Mouse (Mus musculus): ENCODE measurements around the gene Ctps. TPM values are rescaled to one million over a fixed set of nuclear protein-coding genes. Genes with fewer than 3 reads are reported as not detected.
"Not testable (repeated sequence)": the region's sequence is repeated elsewhere in the genome, so short reads cannot be mapped to it uniquely, and the experiment has no call there.

Ctps gene
- polyA plus RNA-seq, 2 experiments: 18.9 to 32.9 TPM

GRCm38 (mm10) chr4:120601774-120602173 is 31.7 kb upstream of the Ctps start:
- Histone ChIP-seq H3K4me3 (ENCODE audit: insufficient read depth in 1 of 2, low read depth in 2 of 2, low read length in 2 of 2) (no peak overlapping the region), H3K36me3 (replicated peaks; ENCODE audit: control insufficient read depth, insufficient read depth, low read depth) (no peaks in the 10 kb centered on the region), H3K4me1 (replicated peaks; ENCODE audit: control insufficient read depth in 2 of 2, insufficient read depth in 2 of 2, low read length in 1 of 2) (peaks cover 0 to 6% of the 10 kb centered on the region in 2 experiments), H3K9me3 (ENCODE audit: control insufficient read depth, low read length) (no peaks in the 10 kb centered on the region), H3K9ac (replicated peaks) (no peak overlapping the region), H3K27me3 (ENCODE audit: control insufficient read depth, insufficient read depth, low read length) (no peaks in the 10 kb centered on the region), H3K27ac (no peak overlapping the region), H3K4me2 (ENCODE audit: low read depth) (no peak overlapping the region)
- DNase-seq (ENCODE audit: low read depth in 3 of 3, low spot score in 3 of 3) (no peak), ATAC-seq (ENCODE audit: insufficient read depth) (no peak)
- TF ChIP-seq CTCF (IDR thresholded peaks at IDR 0.05; ENCODE audit: low read depth): no peak
- no peak for TF ChIP-seq EP300 (IDR thresholded peaks at IDR 0.05; ENCODE audit: low read depth)
- WGBS (ENCODE audit: insufficient replicate concordance): 75% methylated on average over 1 of the region's 1 CpGs

- Histone ChIP-seq H3K27ac (no peak overlapping the region), H3K9ac (replicated peaks) (no peak overlapping the region), H3K9me3 (ENCODE audit: control insufficient read depth, low read length) (no peaks in the 10 kb centered on the region), H3K4me1 (replicated peaks; ENCODE audit: control insufficient read depth in 2 of 2, insufficient read depth in 2 of 2, low read length in 1 of 2) (peaks cover 3 to 10% of the 10 kb centered on the region in 2 experiments), H3K4me2 (ENCODE audit: low read depth) (no peak overlapping the region), H3K36me3 (replicated peaks; ENCODE audit: control insufficient read depth, insufficient read depth, low read depth) (no peaks in the 10 kb centered on the region), H3K27me3 (ENCODE audit: control insufficient read depth, insufficient read depth, low read length) (no peaks in the 10 kb centered on the region), H3K4me3 (ENCODE audit: insufficient read depth in 1 of 2, low read depth in 2 of 2, low read length in 2 of 2) (no peak overlapping the region)
- DNase-seq (ENCODE audit: low read depth in 3 of 3, low spot score in 3 of 3): no peak
- WGBS (ENCODE audit: insufficient replicate concordance): 25% methylated on average over 2 of the region's 2 CpGs
- no peak for TF ChIP-seq EP300 (IDR thresholded peaks at IDR 0.05; ENCODE audit: low read depth)
- TF ChIP-seq CTCF (IDR thresholded peaks at IDR 0.05; ENCODE audit: low read depth): no peak
- ATAC-seq (ENCODE audit: insufficient read depth): 0 out of 2 replicates have a peak, but pooled peaks have one; percentile 31
These were observed 28.8 kb upstream of the Ctps start for GRCm38 (mm10) chr4:120598922-120599321.

GRCm38 (mm10) chr4:120596210-120596609 is 26.1 kb upstream of the Ctps start:
- not testable (repeated sequence) for H3K4me1 ChIP-seq (replicated peaks; ENCODE audit: control insufficient read depth in 2 of 2, insufficient read depth in 2 of 2, low read length in 1 of 2); H3K4me3 ChIP-seq (ENCODE audit: insufficient read depth in 1 of 2, low read depth in 2 of 2, low read length in 2 of 2); H3K9me3 ChIP-seq (ENCODE audit: control insufficient read depth, low read length); H3K27ac ChIP-seq; H3K36me3 ChIP-seq (replicated peaks; ENCODE audit: control insufficient read depth, insufficient read depth, low read depth); DNase-seq (ENCODE audit: low read depth in 3 of 3, low spot score in 3 of 3); H3K27me3 ChIP-seq (ENCODE audit: control insufficient read depth, insufficient read depth, low read length); H3K9ac ChIP-seq (replicated peaks); H3K4me2 ChIP-seq (ENCODE audit: low read depth)
- peak; percentile 55; the same call in 1 of the 2 replicates for ATAC-seq (ENCODE audit: insufficient read depth)
- WGBS (ENCODE audit: insufficient replicate concordance): 72% methylated on average over 1 of the region's 1 CpGs

- Histone ChIP-seq H3K36me3 (replicated peaks; ENCODE audit: control insufficient read depth, insufficient read depth, low read depth) (no peaks in the 10 kb centered on the region), H3K9me3 (ENCODE audit: control insufficient read depth, low read length) (no peaks in the 10 kb centered on the region), H3K9ac (replicated peaks) (no peak overlapping the region), H3K4me2 (ENCODE audit: low read depth) (no peak overlapping the region), H3K27ac (no peak overlapping the region), H3K4me1 (replicated peaks; ENCODE audit: control insufficient read depth in 2 of 2, insufficient read depth in 2 of 2, low read length in 1 of 2) (peaks cover 3 to 11% of the 10 kb centered on the region in 2 experiments), H3K4me3 (ENCODE audit: insufficient read depth in 1 of 2, low read depth in 2 of 2, low read length in 2 of 2) (no peak overlapping the region), H3K27me3 (ENCODE audit: control insufficient read depth, insufficient read depth, low read length) (no peaks in the 10 kb centered on the region; the same call in 1 of the 2 replicates)
- no peak for TF ChIP-seq EP300 (IDR thresholded peaks at IDR 0.05; ENCODE audit: low read depth)
- TF ChIP-seq CTCF (IDR thresholded peaks at IDR 0.05; ENCODE audit: low read depth): no peak
- 79% methylated on average over 4 of the region's 4 CpGs for WGBS (ENCODE audit: insufficient replicate concordance)
- ATAC-seq (ENCODE audit: insufficient read depth) (no peak), DNase-seq (ENCODE audit: low read depth in 3 of 3, low spot score in 3 of 3) (no peak)
These were observed 20.9 kb upstream of the Ctps start for GRCm38 (mm10) chr4:120590973-120591372.

- H3K9me3 ChIP-seq (ENCODE audit: control insufficient read depth, low read length): no peaks in the 10 kb centered on the region
- peak in 2 of 3 experiments; percentile 52 to 60 for DNase-seq (ENCODE audit: low read depth in 3 of 3, low spot score in 3 of 3)
- no peaks in the 10 kb centered on the region; the same call in 1 of the 2 replicates for H3K27me3 ChIP-seq (ENCODE audit: control insufficient read depth, insufficient read depth, low read length)
- H3K4me3 ChIP-seq (ENCODE audit: insufficient read depth in 1 of 2, low read depth in 2 of 2, low read length in 2 of 2): no peak overlapping the region
- ATAC-seq (ENCODE audit: insufficient read depth): peak; percentile 81
- H3K4me1 ChIP-seq (replicated peaks; ENCODE audit: control insufficient read depth in 2 of 2, insufficient read depth in 2 of 2, low read length in 1 of 2): peaks cover 3 to 10% of the 10 kb centered on the region in 2 experiments
- TF ChIP-seq CTCF (IDR thresholded peaks at IDR 0.05; ENCODE audit: low read depth): peak; percentile 97
- no peak for TF ChIP-seq EP300 (IDR thresholded peaks at IDR 0.05; ENCODE audit: low read depth)
- no peak overlapping the region; the same call in 1 of the 2 replicates for H3K9ac ChIP-seq (replicated peaks)
- no peak overlapping the region; the same call in 1 of the 2 replicates for H3K4me2 ChIP-seq (ENCODE audit: low read depth)
- WGBS (ENCODE audit: insufficient replicate concordance): 27% methylated on average over 5 of the region's 5 CpGs
- H3K27ac ChIP-seq: no peak overlapping the region
- no peaks in the 10 kb centered on the region for H3K36me3 ChIP-seq (replicated peaks; ENCODE audit: control insufficient read depth, insufficient read depth, low read depth)
These were observed 19.8 kb upstream of the Ctps start for GRCm38 (mm10) chr4:120589815-120590422.
